Mouse (Mus musculus): ENCODE results near the gene Cdhr2. TPM values are rescaled to one million over a fixed set of nuclear protein-coding genes. Genes with fewer than 3 reads are reported as not detected.

The Cdhr2 gene
- polyA plus RNA-seq, 1 experiment = not detected

DNA sequence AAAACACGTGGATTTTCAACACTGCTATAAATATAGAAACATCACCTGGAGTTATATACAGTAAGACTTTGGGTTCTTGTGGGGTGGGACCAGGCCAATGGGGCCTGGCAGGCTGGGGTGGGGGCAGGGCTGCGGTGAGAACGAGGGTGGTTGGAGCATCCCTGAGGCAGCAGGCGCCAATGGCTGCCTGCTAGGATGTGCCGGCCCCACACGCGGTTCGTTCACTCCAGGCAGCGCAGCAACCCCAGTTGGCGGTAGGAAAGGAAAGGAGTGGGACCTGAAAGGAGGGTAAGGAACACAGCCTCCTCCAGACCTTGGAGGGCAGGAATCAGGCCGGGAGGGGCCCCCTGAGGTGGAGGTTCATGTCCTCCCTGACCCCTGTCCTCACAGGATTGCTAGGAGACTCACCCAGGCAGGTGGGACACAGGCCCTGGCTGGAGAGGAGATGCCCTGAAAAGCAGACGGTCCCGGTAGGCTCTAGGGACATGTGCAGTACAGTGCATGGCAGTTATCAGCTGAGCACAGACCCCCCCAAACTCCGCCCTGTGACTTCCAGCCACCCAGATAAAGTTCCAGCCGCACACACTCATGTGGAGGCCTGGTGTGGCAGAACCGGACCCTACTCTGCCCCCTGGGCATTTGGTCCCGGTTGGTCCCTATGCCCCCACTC, 20.9 kb upstream of the Cdhr2 start:
- 75% methylated on average over 17 of the region's 17 CpGs for WGBS
- Histone ChIP-seq H3K4me1 (ENCODE audit: control insufficient read depth, insufficient read depth, low read length) (peaks cover 18% of the 10 kb centered on the region), H3K4me3 (ENCODE audit: insufficient read depth, low read depth, low read length) (no peak overlapping the region), H3K27ac (ENCODE audit: insufficient read depth, low read depth, low read length) (no peak overlapping the region)
- no peak for TF ChIP-seq CTCF (IDR thresholded peaks at IDR 0.05; ENCODE audit: insufficient read depth, low read depth, low read length)
- TF ChIP-seq POLR2A (IDR thresholded peaks at IDR 0.05; ENCODE audit: insufficient read depth, low read depth, low read length) = no peak

DNA sequence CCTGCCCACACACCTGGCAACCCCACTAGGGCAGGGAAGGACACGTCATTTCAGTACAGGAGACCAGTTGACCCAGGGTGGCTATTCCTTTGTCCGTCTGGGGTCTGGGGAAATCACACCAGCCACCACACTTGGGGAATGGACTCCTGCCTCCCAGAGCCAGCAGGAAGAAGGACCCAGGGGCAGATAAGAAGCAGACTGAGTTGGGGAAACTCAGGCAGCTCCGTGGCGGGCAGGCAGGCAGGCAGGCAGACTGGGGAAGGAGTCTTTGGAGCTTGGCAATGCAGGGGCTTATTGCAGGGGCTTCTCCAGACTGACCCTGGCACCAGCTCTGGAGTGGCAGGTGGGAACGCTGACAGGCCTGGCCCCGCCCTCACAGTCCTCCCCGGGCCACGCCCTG, 20.0 kb upstream of the Cdhr2 start:
- Histone ChIP-seq H3K4me1 (ENCODE audit: control insufficient read depth, insufficient read depth, low read length) (peaks cover 26% of the 10 kb centered on the region), H3K4me3 (ENCODE audit: insufficient read depth, low read depth, low read length) (no peak overlapping the region), H3K27ac (ENCODE audit: insufficient read depth, low read depth, low read length) (no peak overlapping the region)
- 85% methylated on average over 8 of the region's 8 CpGs for whole genome bisulfite sequencing
- TF ChIP-seq POLR2A (IDR thresholded peaks at IDR 0.05; ENCODE audit: insufficient read depth, low read depth, low read length) = no peak
- TF ChIP-seq CTCF (IDR thresholded peaks at IDR 0.05; ENCODE audit: insufficient read depth, low read depth, low read length) = no peak

DNA sequence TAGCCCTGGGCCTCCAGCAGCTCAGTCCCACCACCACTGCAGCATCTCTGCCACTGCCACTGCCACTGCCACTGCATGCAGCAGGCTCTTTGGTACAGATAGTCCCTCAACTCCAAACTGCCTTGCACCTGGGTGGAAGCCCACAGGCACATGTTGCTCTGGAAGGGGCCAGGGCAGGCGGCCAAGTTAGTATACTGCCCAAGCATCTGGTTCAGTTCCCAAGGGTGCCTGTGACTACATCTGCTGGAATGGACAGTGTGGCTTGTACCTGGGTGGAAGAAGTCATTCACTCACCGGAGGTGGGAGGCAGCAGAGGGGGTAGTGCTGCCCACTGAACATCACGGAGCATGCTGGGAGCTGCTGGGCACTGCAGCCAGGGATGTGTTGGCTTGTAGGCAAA, 18.0 kb upstream of the Cdhr2 start:
- Histone ChIP-seq H3K4me3 (ENCODE audit: insufficient read depth, low read depth, low read length) (no peak overlapping the region), H3K27ac (ENCODE audit: insufficient read depth, low read depth, low read length) (no peak overlapping the region), H3K4me1 (ENCODE audit: control insufficient read depth, insufficient read depth, low read length) (peaks cover 27% of the 10 kb centered on the region)
- TF ChIP-seq CTCF (IDR thresholded peaks at IDR 0.05; ENCODE audit: insufficient read depth, low read depth, low read length) (no peak), POLR2A (IDR thresholded peaks at IDR 0.05; ENCODE audit: insufficient read depth, low read depth, low read length) (no peak)
- WGBS = 91% methylated on average over 3 of the region's 3 CpGs

DNA sequence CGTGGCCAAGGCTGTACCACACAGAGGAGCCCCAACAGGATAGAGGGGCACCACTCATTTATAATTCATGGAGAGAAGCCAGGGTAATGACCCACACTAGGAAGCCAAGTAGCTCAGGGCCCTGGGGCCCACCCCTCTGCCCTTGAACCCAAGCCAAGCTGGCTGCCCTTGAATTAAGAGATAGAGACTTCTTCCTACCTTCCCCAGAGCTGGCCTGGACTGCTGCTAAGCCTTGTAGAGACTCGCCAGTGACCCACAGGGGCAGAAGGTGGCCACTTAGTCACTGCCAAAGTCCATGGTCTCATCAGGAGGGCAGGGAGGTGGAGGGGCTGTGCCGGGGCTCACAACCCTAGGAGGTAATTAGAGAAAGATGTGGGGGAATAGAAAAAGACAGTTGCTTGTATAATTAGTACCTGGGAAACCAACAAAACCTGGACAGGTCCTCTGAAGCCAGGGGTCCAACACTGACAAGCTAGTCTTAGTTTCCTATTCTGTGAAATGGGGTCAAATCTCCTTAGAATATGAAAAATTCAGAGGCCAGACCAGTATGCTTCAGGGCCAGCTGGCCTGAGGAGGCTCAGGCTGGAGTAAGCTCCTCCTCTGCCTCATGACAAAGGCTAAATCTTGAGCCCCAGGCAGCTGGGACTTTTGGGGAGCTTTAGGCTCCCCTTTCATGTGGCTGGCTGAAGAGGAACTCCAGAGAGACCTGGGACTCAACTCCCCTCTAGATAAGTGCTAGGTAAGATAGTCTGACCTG, 16.9 kb upstream of the Cdhr2 start:
- TF ChIP-seq CTCF (IDR thresholded peaks at IDR 0.05; ENCODE audit: insufficient read depth, low read depth, low read length) (no peak), POLR2A (IDR thresholded peaks at IDR 0.05; ENCODE audit: insufficient read depth, low read depth, low read length) (no peak)
- no peak overlapping the region for H3K27ac ChIP-seq (ENCODE audit: insufficient read depth, low read depth, low read length)
- no peak overlapping the region for H3K4me3 ChIP-seq (ENCODE audit: insufficient read depth, low read depth, low read length)
- WGBS = 26% methylated on average over 3 of the region's 3 CpGs
- peaks cover 30% of the 10 kb centered on the region for H3K4me1 ChIP-seq (ENCODE audit: control insufficient read depth, insufficient read depth, low read length)

DNA sequence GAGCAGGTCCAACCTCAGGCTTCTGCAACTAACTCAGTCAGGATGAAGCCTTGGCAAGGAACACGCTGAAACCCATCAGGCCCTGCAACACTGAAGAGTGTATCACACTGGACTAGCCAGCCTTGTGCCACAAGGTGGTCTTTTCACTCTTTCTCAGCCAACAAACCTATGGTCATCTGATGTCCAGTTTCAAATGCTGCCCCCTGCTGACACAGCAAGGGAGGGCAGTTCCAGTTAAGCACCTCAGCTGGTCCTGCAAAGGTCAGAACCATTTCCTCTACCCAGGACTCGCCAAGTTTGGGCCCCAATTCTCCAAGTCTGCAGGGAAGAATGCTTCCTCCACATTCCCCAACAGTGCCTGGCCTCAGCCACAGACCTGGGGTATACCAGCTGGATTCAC, 16.1 kb upstream of the Cdhr2 start:
- Histone ChIP-seq H3K4me1 (ENCODE audit: control insufficient read depth, insufficient read depth, low read length) (peaks cover 30% of the 10 kb centered on the region), H3K27ac (ENCODE audit: insufficient read depth, low read depth, low read length) (no peak overlapping the region), H3K4me3 (ENCODE audit: insufficient read depth, low read depth, low read length) (no peak overlapping the region; the same call in 1 of the 2 replicates)
- peak; percentile 32; the same call in 1 of the 2 replicates for TF ChIP-seq CTCF (IDR thresholded peaks at IDR 0.05; ENCODE audit: insufficient read depth, low read depth, low read length)
- no peak for TF ChIP-seq POLR2A (IDR thresholded peaks at IDR 0.05; ENCODE audit: insufficient read depth, low read depth, low read length)
- 29% methylated on average over 2 of the region's 2 CpGs for WGBS

DNA sequence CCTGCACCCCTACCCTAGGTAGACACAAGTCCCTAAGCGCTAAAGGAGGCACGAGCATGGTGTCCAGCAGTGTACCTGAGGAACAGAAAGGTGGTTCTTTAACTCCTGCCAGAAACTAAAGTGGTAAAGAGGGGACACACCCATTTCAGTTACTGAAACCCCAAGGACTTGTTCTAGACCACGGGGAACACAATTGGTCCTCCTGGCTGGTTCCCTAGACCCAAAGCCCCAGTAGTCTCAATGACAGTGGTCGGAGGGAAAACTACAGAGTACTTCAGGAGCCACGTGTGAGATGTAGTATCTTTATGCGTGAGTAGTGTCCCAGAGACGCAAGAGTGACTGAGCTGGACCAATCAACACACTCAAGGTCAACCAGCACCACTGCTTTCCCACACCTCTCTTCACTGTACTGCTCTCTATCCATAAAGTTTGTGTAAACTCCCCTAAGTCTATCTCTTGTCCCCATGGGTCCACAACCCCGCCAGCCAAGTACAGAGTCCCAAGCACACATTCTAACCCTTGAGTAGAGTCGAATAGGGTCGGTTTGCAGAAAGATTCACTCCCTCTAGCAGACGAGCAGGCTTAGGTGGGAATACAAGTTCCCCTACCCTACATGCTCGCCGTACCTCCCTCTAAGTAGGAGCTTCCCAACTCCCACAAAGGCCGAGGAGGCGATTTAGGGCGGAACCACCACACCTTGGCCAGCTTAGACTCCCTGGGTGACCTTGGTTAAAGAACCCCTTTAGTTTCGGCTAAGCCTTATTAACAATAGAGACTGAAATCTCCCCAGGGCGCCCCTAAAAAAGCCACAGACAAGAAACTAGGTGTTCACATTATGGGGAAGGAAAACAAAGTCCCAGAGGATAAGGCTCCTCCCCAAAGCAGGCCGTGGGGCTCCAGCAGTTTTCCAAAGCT, 14.9 kb upstream of the Cdhr2 start:
- peak overlapping the region; percentile 97 for H3K4me3 ChIP-seq (ENCODE audit: insufficient read depth, low read depth, low read length)
- 3% methylated on average over 19 of the region's 19 CpGs for WGBS
- TF ChIP-seq POLR2A (IDR thresholded peaks at IDR 0.05; ENCODE audit: insufficient read depth, low read depth, low read length) (no peak), CTCF (IDR thresholded peaks at IDR 0.05; ENCODE audit: insufficient read depth, low read depth, low read length) (no peak)
- peaks cover 30% of the 10 kb centered on the region for H3K4me1 ChIP-seq (ENCODE audit: control insufficient read depth, insufficient read depth, low read length)
- peak overlapping the region; percentile 80; the same call in 1 of the 2 replicates for H3K27ac ChIP-seq (ENCODE audit: insufficient read depth, low read depth, low read length)

DNA sequence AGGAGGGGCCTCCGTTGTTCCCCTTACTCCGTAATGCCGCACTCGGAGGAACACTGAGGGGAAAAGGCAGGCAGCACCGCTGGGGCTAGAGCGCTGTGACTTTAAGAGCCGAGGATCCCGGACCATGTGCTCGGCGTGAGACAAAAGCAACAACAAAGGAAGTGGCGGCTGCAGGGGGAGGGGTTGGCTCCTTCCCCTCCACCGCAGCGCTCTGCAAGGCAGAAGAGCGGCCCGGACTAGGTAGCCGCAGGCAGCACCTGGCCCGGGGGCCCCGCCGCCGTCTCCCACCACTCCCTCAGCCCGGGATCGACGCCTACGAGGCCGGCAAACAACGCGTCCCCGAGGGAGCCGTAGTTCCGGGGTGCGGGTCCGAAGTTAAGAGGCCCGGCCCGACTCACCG, 14.2 kb upstream of the Cdhr2 start:
- Histone ChIP-seq H3K4me1 (ENCODE audit: control insufficient read depth, insufficient read depth, low read length) (peaks cover 32% of the 10 kb centered on the region), H3K27ac (ENCODE audit: insufficient read depth, low read depth, low read length) (peak overlapping the region; percentile 80), H3K4me3 (ENCODE audit: insufficient read depth, low read depth, low read length) (peak overlapping the region; percentile 97)
- WGBS = under 1% methylated on average over 35 of the region's 35 CpGs
- 0 out of 2 replicates have a peak, but pooled peaks have one; percentile 10 for TF ChIP-seq POLR2A (IDR thresholded peaks at IDR 0.05; ENCODE audit: insufficient read depth, low read depth, low read length)
- TF ChIP-seq CTCF (IDR thresholded peaks at IDR 0.05; ENCODE audit: insufficient read depth, low read depth, low read length) = no peak

DNA sequence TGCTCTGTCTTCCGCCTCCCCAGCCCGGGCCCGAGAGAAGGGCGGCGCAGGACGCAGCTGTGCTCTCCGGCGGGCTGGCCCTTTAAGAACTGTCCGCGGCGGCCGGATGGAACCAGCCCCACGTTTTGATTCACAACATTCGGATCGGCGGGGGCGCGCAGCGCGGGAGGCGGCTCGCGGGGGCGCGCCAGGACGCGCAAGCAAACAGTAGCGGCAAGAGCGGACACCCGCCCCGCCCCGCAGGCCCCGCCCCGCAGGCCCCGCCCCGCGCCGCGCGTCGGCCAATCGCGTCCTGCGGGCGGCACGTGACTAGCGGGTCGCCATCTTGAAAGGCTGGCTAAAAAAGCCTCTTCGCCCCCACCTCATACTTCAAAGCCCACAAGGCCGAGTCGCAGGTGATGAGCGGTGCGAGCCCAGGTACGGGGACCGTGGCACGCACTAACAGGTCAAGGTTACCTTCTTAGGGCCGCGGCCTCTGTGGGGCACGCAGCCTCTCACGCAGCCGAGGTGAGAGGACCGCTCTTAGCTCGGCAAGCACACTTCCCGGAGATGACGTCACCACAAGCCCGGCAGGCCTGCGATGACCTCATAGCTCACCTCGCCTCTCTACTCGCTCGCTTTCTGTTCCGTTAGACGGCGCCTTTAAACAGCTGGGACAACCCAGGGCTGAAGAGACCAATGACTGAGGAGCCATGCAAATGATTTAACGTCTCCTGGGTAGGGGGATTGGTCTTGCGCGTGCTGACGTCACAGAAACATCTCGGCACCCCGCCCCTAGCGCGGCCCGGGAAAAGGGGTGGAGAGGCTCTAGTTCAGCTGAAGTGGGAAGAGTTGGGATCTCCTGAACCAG, 13.5 kb upstream of the Cdhr2 start:
- peaks cover 34% of the 10 kb centered on the region for H3K4me1 ChIP-seq (ENCODE audit: control insufficient read depth, insufficient read depth, low read length)
- TF ChIP-seq CTCF (IDR thresholded peaks at IDR 0.05; ENCODE audit: insufficient read depth, low read depth, low read length) (no peak), POLR2A (IDR thresholded peaks at IDR 0.05; ENCODE audit: insufficient read depth, low read depth, low read length) (peak; percentile 53; the same call in 1 of the 2 replicates)
- peak overlapping the region; percentile 97 for H3K4me3 ChIP-seq (ENCODE audit: insufficient read depth, low read depth, low read length)

More for the DNA sequence above, 13.5 kb upstream of the Cdhr2 start:
- under 1% methylated on average over 82 of the region's 82 CpGs for WGBS
- peak overlapping the region; percentile 96 for H3K27ac ChIP-seq (ENCODE audit: insufficient read depth, low read depth, low read length)

Data from olfactory bulb, adult 2 months (tissue).